Mouse (Mus musculus) retina, embryonic 14.5 days (tissue): ENCODE results near the gene Frmd5.
"Not testable (repeated sequence)": the region's sequence is repeated elsewhere in the genome, so short reads cannot be mapped to it uniquely, and the experiment has no call there.

Source experiments
- DNase-seq: peaks from one replicate; pipeline ENCODE4 v3.0.0-alpha.2; 2015; ENCODE audit warnings: low spot score

Frmd5 gene

GRCm38 (mm10) chr2:121571780-121572179 lies 235.1 kb downstream of the Frmd5 start:
- DNase-seq = peak; percentile 96

- DNase-seq = no peak
Observed at GRCm38 (mm10) chr2:121570999-121571655, 235.8 kb downstream of the Frmd5 start.

- no peak for DNase-seq
Observed at GRCm38 (mm10) chr2:121570049-121570448, 236.8 kb downstream of the Frmd5 start.

GRCm38 (mm10) chr2:121565911-121566310 lies 241.0 kb downstream of the Frmd5 start:
- DNase-seq = peak; percentile 57

- no peak for DNase-seq
Observed at GRCm38 (mm10) chr2:121563117-121563516, 243.8 kb downstream of the Frmd5 start.

- no peak for DNase-seq
Observed at GRCm38 (mm10) chr2:121551271-121551670, 255.6 kb downstream of the Frmd5 start.

GRCm38 (mm10) chr2:121549630-121550029 lies 257.3 kb downstream of the Frmd5 start:
- DNase-seq = no peak

- DNase-seq = no peak
Observed at GRCm38 (mm10) chr2:121544829-121545228, 262.1 kb downstream of the Frmd5 start.

GRCm38 (mm10) chr2:121525056-121525455 lies 281.8 kb downstream of the Frmd5 start:
- no peak for DNase-seq

- DNase-seq = not testable (repeated sequence)
Observed at GRCm38 (mm10) chr2:121522830-121523229, 284.1 kb downstream of the Frmd5 start.

- no peak for DNase-seq
Observed at GRCm38 (mm10) chr2:121522006-121522405, 284.9 kb downstream of the Frmd5 start.

- DNase-seq = not testable (repeated sequence)
Observed at GRCm38 (mm10) chr2:121518711-121519110, 288.2 kb downstream of the Frmd5 start.

GRCm38 (mm10) chr2:121518106-121518505 lies 288.8 kb downstream of the Frmd5 start:
- no peak for DNase-seq

GRCm38 (mm10) chr2:121514211-121514610 lies 292.7 kb downstream of the Frmd5 start:
- no peak for DNase-seq

GRCm38 (mm10) chr2:121512991-121513765 lies 293.7 kb downstream of the Frmd5 start:
- not testable (repeated sequence) for DNase-seq

GRCm38 (mm10) chr2:121511401-121511800 lies 295.5 kb downstream of the Frmd5 start:
- no peak for DNase-seq

- peak; percentile 62 for DNase-seq
Observed at GRCm38 (mm10) chr2:121509584-121509983, 297.3 kb downstream of the Frmd5 start.

- DNase-seq = no peak
Observed at GRCm38 (mm10) chr2:121507951-121508330, 298.9 kb downstream of the Frmd5 start.

GRCm38 (mm10) chr2:121507173-121507950 lies 299.5 kb downstream of the Frmd5 start:
- DNase-seq = no peak

GRCm38 (mm10) chr2:121505942-121506882 lies 300.7 kb downstream of the Frmd5 start, which contains the start of the genes Mfap1a and Wdr76:
Gene Mfap1a (minus strand): TSS chr2:121506665.
Gene Wdr76 (plus strand): TSS chr2:121506723.
- DNase-seq = peak; percentile 95

GRCm38 (mm10) chr2:121501550-121501949 lies 305.3 kb downstream of the Frmd5 start:
- DNase-seq = not testable (repeated sequence)
